In the genomic region with DNA sequence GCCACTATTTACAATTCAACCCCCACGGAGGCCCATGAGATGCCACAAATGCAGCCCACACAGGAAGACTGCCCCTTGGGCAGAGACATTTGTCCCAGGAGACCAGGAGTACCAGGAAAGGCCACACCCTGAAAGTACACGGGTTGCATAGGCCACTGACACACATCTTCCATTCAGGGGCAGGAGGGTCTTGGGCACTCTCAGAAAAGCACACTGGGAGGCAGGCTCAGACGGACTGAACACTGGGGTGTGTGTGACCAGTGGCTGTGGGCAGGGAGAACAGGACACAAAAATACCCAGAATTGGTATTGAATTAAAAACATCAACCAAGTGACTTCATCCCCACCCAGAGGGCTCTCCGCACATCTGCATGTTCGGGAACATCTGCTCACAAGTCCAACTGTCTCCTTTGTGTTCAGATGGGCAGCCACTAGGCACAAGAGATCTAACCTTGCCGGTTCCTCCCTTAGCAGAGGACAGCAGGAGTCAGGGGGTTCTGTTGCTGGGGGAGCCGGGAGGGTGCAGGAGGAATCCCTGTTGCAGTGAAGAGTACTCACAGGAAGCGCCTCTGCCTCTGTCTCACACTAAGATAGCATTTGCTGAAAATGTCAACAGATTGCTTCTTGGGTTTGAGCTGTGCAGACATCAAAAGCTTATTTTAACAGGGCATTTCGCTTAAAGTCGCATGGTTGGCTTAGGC, we compare ENCODE assay signal across 16 mouse cellular contexts.
A peak's percentile ranks its signal among the peaks of the same experiment; 100 is the strongest.
DNase-seq lines count a peak whose midpoint lies in the region; ATAC-seq and TF ChIP-seq lines count a peak whose summit lies in the region.
"Had no signal": no experiment of that assay in that cellular context is flagged by ENCODE, and none has a peak within 500 bp of the region (broad histone marks: within the 10 kb centered on the region; RNA-seq: fewer than 3 reads in every experiment).

No protein-coding gene starts in this region.

- no peaks in the 10 kb centered on the region for H3K9me3 ChIP-seq in hindbrain, embryonic 11.5 days (ENCODE audit: control insufficient read depth, low read length)
- no peaks in the 10 kb centered on the region for H3K9me3 ChIP-seq in hindbrain, embryonic 12.5 days (replicated peaks)
- H3K9me3 ChIP-seq in hindbrain, embryonic 16.5 days (ENCODE audit: control insufficient read depth, low read length) = no peaks in the 10 kb centered on the region
- H3K9me3 ChIP-seq: heart, embryonic 15.5 days; hindbrain, embryonic 15.5 days; liver, embryonic 15.5 days had no signal

- no peak for ATAC-seq in hindbrain, embryonic 11.5 days (ENCODE audit: low FRiP score)
- ATAC-seq in hindbrain, embryonic 12.5 days (ENCODE audit: low FRiP score) = no peak
- ATAC-seq in hindbrain, embryonic 16.5 days = peak; percentile 25; the same call in 1 of the 2 replicates
- ATAC-seq: lung, postnatal 0 days had no signal

- no peaks in the 10 kb centered on the region for H3K36me3 ChIP-seq in hindbrain, embryonic 11.5 days (ENCODE audit: control insufficient read depth, insufficient read depth, low read length)
- H3K36me3 ChIP-seq in hindbrain, embryonic 12.5 days = no peaks in the 10 kb centered on the region
- no peaks in the 10 kb centered on the region for H3K36me3 ChIP-seq in hindbrain, embryonic 16.5 days (ENCODE audit: control insufficient read depth, insufficient read depth, low read length)
- H3K36me3 ChIP-seq: heart, embryonic 15.5 days; hindbrain, embryonic 15.5 days; liver, embryonic 15.5 days had no signal

- WGBS in cerebellum, adult 2 months = 67% methylated on average over 10 of the region's 10 CpGs
- 63% methylated on average over 10 of the region's 10 CpGs for WGBS in hindbrain, embryonic 11.5 days
- 62% methylated on average over 10 of the region's 10 CpGs for WGBS in hindbrain, embryonic 12.5 days
- 61% methylated on average over 10 of the region's 10 CpGs for WGBS in hindbrain, embryonic 16.5 days

- H3K4me1 ChIP-seq in cerebellum, adult 2 months (ENCODE audit: control insufficient read depth, insufficient read depth, low read length) = no peaks in the 10 kb centered on the region
- H3K4me1 ChIP-seq in hindbrain, embryonic 11.5 days (replicated peaks; ENCODE audit: control insufficient read depth, insufficient read depth, low read length) = no peaks in the 10 kb centered on the region
- H3K4me1 ChIP-seq in hindbrain, embryonic 12.5 days = peaks cover 12% of the 10 kb centered on the region; the same call in 1 of the 2 replicates
- H3K4me1 ChIP-seq in hindbrain, embryonic 16.5 days (ENCODE audit: control insufficient read depth, insufficient read depth, low read depth, low read length) = no peaks in the 10 kb centered on the region
- H3K4me1 ChIP-seq: liver, embryonic 15.5 days had no signal

- no peaks in the 10 kb centered on the region for H3K27me3 ChIP-seq in cerebellum, adult 2 months (ENCODE audit: control insufficient read depth, insufficient read depth, low read length)
- no peaks in the 10 kb centered on the region for H3K27me3 ChIP-seq in hindbrain, embryonic 11.5 days (ENCODE audit: control insufficient read depth, insufficient read depth, low read length)
- H3K27me3 ChIP-seq in hindbrain, embryonic 12.5 days = no peaks in the 10 kb centered on the region
- H3K27me3 ChIP-seq in hindbrain, embryonic 16.5 days (replicated peaks; ENCODE audit: control insufficient read depth, insufficient read depth, low read length) = no peaks in the 10 kb centered on the region
- H3K27me3 ChIP-seq: heart, embryonic 15.5 days; hindbrain, embryonic 15.5 days; liver, embryonic 15.5 days had no signal

- H3K27ac ChIP-seq in cerebellum, adult 2 months (ENCODE audit: insufficient read depth, low read length) = peak overlapping the region; percentile 6; the same call in 1 of the 2 replicates
- 0 out of 2 replicates have a peak overlapping the region, but pooled peaks have one; percentile 17 for H3K27ac ChIP-seq in hindbrain, embryonic 11.5 days (ENCODE audit: low read depth, low read length)
- no peak overlapping the region for H3K27ac ChIP-seq in hindbrain, embryonic 12.5 days
- H3K27ac ChIP-seq in hindbrain, embryonic 16.5 days (ENCODE audit: low read depth, low read length) = no peak overlapping the region
- H3K27ac ChIP-seq: heart, embryonic 15.5 days; liver, embryonic 15.5 days had no signal

- H3K9ac ChIP-seq in hindbrain, embryonic 11.5 days (ENCODE audit: low read depth, low read length) = no peak overlapping the region
- H3K9ac ChIP-seq in hindbrain, embryonic 12.5 days = no peak overlapping the region
- no peak overlapping the region for H3K9ac ChIP-seq in hindbrain, embryonic 16.5 days (ENCODE audit: low read depth, low read length)
- H3K9ac ChIP-seq: heart, embryonic 15.5 days; hindbrain, embryonic 15.5 days; liver, embryonic 15.5 days had no signal

- DNase-seq in cerebellum, adult 2 months = no peak
- DNase-seq in cerebellum, postnatal 36 days = no peak
- no peak for DNase-seq in hindbrain, embryonic 11.5 days (ENCODE audit: low spot score)
- DNase-seq in brain, adult 2 months (ENCODE audit: low read depth, low spot score) = peak; percentile 67
- no peak for DNase-seq in adrenal gland, postnatal 4 days (ENCODE audit: low spot score in 2 of 2)
- no peak for DNase-seq in left cerebral cortex, postnatal 4 days
- DNase-seq: cerebellum, postnatal 14 days; kidney, adult 2 months; layer of hippocampus, postnatal 36 days had no signal

- no peak for TF ChIP-seq CTCF in cerebellum, adult 2 months (IDR thresholded peaks at IDR 0.05; ENCODE audit: borderline replicate concordance, insufficient read depth, low read depth, low read length)

- no peak overlapping the region for H3K4me2 ChIP-seq in hindbrain, embryonic 11.5 days (replicated peaks; ENCODE audit: low read depth, low read length)
- no peak overlapping the region for H3K4me2 ChIP-seq in hindbrain, embryonic 12.5 days (replicated peaks)
- H3K4me2 ChIP-seq in hindbrain, embryonic 16.5 days (ENCODE audit: low read length) = no peak overlapping the region
- H3K4me2 ChIP-seq: heart, embryonic 15.5 days; hindbrain, embryonic 15.5 days; liver, embryonic 15.5 days had no signal

- TF ChIP-seq POLR2A in cerebellum, adult 2 months (IDR thresholded peaks at IDR 0.05; ENCODE audit: borderline replicate concordance, insufficient read depth, low read length) = no peak

- intact Hi-C loops in left cerebral cortex, postnatal 4 days (cut with DNase I) = no loop called here

- H3K4me3 ChIP-seq in cerebellum, adult 2 months (replicated peaks; ENCODE audit: insufficient read depth, low read depth, low read length) = no peak overlapping the region
- H3K4me3 ChIP-seq in hindbrain, embryonic 11.5 days (ENCODE audit: low read depth, low read length) = no peak overlapping the region
- no peak overlapping the region for H3K4me3 ChIP-seq in hindbrain, embryonic 12.5 days
- no peak overlapping the region for H3K4me3 ChIP-seq in hindbrain, embryonic 16.5 days (ENCODE audit: low read length)
- H3K4me3 ChIP-seq: heart, embryonic 15.5 days; hindbrain, embryonic 15.5 days; liver, embryonic 15.5 days; myocyte had no signal

Comparison
In these comparisons a context has a peak if more than half of its experiments do, and no peak if none do; other contexts are left out.
1. H3K27ac ChIP-seq: peak in cerebellum, adult 2 months (single experiment) and hindbrain, embryonic 11.5 days (single experiment); none in hindbrain, embryonic 12.5 days (single experiment) and hindbrain, embryonic 16.5 days (single experiment).